Mouse (Mus musculus): Measurements from ENCODE around the gene Mrps6.

- TF ChIP-seq E2F4 (IDR thresholded peaks at IDR 0.05; ENCODE audit: insufficient replicate concordance, low read depth, low read length) (no peak), POLR2A (IDR thresholded peaks at IDR 0.05; ENCODE audit: low read depth, low read length) (no peak), NELFE (IDR thresholded peaks at IDR 0.05; ENCODE audit: low read depth, low read length) (no peak), CTCF (conservative IDR thresholded peaks at IDR 0.05 in 1 of 2, IDR thresholded peaks at IDR 0.05 in 1 of 2; ENCODE audit: low read depth in 2 of 2, low read length in 2 of 2) (no peak), UBTF (IDR thresholded peaks at IDR 0.05; ENCODE audit: low read depth, low read length) (no peak), MYC (IDR thresholded peaks at IDR 0.05; ENCODE audit: low read depth, low read length) (no peak), MEF2A (IDR thresholded peaks at IDR 0.05; ENCODE audit: borderline replicate concordance, low read depth, low read length) (no peak), ZC3H11A (IDR thresholded peaks at IDR 0.05; ENCODE audit: low read depth, low read length) (no peak), USF2 (conservative IDR thresholded peaks at IDR 0.05; ENCODE audit: low read depth, low read length) (no peak), MAFK (IDR thresholded peaks at IDR 0.05; ENCODE audit: insufficient replicate concordance, low read length) (peak; percentile 42; the same call in 1 of the 2 replicates), HCFC1 (IDR thresholded peaks at IDR 0.05; ENCODE audit: low read depth, low read length) (no peak), SMC3 (IDR thresholded peaks at IDR 0.05; ENCODE audit: low read depth, low read length) (no peak), TCF12 (IDR thresholded peaks at IDR 0.05; ENCODE audit: low read depth, low read length) (no peak)
Measured at GRCm38 (mm10) chr16:92022494-92023283, 35.4 kb upstream of the Mrps6 start.
